ENCODE assay signal across 22 mouse cellular contexts in genomic region chr19:30510481-30510880, GRCm38 (mm10). TPM values are rescaled to one million over a fixed set of nuclear protein-coding genes. Genes with fewer than 3 reads are reported as not detected.
"Had no signal": no experiment of that assay in that cellular context is flagged by ENCODE, and none has a peak within 500 bp of the region (broad histone marks: within the 10 kb centered on the region; RNA-seq: fewer than 3 reads in every experiment).

No protein-coding gene starts in this region.

- H3K36me3 ChIP-seq: liver, embryonic 13.5 days; midbrain, embryonic 12.5 days; midbrain, embryonic 15.5 days; neural tube, embryonic 12.5 days; neural tube, embryonic 15.5 days; stomach, embryonic 15.5 days had no signal

- H3K4me3 ChIP-seq: layer of hippocampus, adult 2 months; liver, embryonic 13.5 days; midbrain, embryonic 12.5 days; midbrain, embryonic 15.5 days; neural tube, embryonic 12.5 days; neural tube, embryonic 15.5 days; stomach, embryonic 15.5 days had no signal

- H3K27ac ChIP-seq: layer of hippocampus, adult 2 months; liver, embryonic 13.5 days; macrophage; midbrain, embryonic 12.5 days; midbrain, embryonic 15.5 days; neural tube, embryonic 12.5 days; neural tube, embryonic 15.5 days; stomach, embryonic 15.5 days had no signal

- ATAC-seq: inflammation-experienced regulatory T-cells, adult 6 months; intestine, embryonic 16.5 days; midbrain, embryonic 15.5 days had no signal

- H3K4me1 ChIP-seq: liver, embryonic 13.5 days; midbrain, embryonic 15.5 days; neural tube, embryonic 12.5 days; neural tube, embryonic 15.5 days; stomach, embryonic 15.5 days had no signal

- H3K9me3 ChIP-seq: liver, embryonic 13.5 days; midbrain, embryonic 12.5 days; midbrain, embryonic 15.5 days; neural tube, embryonic 12.5 days; neural tube, embryonic 15.5 days; stomach, embryonic 15.5 days had no signal

- H3K27me3 ChIP-seq: liver, embryonic 13.5 days; midbrain, embryonic 15.5 days; neural tube, embryonic 12.5 days; neural tube, embryonic 15.5 days; stomach, embryonic 15.5 days had no signal

- DNase-seq: layer of hippocampus, adult 9-11 months; liver, embryonic 13.5 days; lung, adult 2 months; lung, postnatal 14 days; right cerebral cortex, adult 18-20 months; right cerebral cortex, postnatal 14 days; spleen, adult 18-20 months; thymus, postnatal 25 days had no signal

- H3K4me2 ChIP-seq: liver, embryonic 13.5 days; midbrain, embryonic 12.5 days; midbrain, embryonic 15.5 days; neural tube, embryonic 12.5 days; neural tube, embryonic 15.5 days; stomach, embryonic 15.5 days had no signal

- H3K9ac ChIP-seq: liver, embryonic 13.5 days; midbrain, embryonic 12.5 days; midbrain, embryonic 15.5 days; neural tube, embryonic 12.5 days; neural tube, embryonic 15.5 days; stomach, embryonic 15.5 days had no signal

RNA-seq across cellular contexts. Expression of gene Dkk1, which starts 39.0 kb away (rescaled TPM):
- total RNA-seq: layer of hippocampus, adult 2 months; layer of hippocampus, postnatal 25 days; left cerebral cortex, adult 18-20 months; left cerebral cortex, postnatal 25 days; liver, adult 2 months; megakaryocyte, adult 5-6 weeks had no signal
- polyA plus RNA-seq: inflammation-experienced regulatory T-cells, adult 6 months; liver, adult 2 months; lung, adult 2 months; macrophage had no signal
